Mouse (Mus musculus): Measurements from ENCODE around the gene Adm.
"Not testable (repeated sequence)": the region's sequence is repeated elsewhere in the genome, so short reads cannot be mapped to it uniquely, and the experiment has no call there.

Adm gene

DNA sequence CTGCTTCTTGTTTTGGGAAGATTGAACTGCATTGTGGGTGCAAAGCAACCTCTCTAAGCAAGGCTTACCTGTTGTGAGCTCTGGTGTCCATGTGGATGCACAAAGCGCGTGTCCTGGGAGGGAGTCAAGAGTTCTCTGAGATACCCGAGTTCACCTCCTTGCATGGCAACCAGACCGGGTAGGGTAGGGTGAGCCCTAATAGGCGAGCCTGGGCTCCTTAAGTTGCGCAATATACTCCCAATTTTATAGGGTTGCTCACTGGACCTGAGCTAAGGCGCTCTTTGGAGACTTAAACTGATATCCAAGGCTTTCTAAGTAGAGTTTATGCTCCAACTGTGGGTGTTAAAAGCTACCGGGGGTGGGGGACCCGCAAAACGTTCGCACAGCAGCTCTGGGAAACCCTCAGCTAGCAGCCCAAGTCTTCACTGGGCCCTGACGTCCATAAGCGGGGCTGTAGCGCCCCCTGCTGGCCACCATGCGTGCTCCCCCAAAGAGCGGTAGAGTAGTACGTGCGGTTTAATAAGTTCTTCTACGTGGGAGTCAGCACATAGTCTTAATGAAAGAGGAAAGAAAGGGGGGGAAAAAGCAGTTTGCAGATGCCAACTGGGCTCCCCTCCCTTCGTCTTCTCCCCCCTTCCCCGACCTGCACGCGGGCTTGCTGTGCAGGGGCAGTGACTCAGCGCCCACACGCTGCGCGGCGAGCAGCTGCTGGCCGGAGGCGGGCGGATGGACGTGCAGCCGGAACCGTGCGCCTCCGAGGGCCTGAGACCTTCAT is 2.6 kb downstream of the Adm start:
- peak; percentile 89 for DNase-seq

DNA sequence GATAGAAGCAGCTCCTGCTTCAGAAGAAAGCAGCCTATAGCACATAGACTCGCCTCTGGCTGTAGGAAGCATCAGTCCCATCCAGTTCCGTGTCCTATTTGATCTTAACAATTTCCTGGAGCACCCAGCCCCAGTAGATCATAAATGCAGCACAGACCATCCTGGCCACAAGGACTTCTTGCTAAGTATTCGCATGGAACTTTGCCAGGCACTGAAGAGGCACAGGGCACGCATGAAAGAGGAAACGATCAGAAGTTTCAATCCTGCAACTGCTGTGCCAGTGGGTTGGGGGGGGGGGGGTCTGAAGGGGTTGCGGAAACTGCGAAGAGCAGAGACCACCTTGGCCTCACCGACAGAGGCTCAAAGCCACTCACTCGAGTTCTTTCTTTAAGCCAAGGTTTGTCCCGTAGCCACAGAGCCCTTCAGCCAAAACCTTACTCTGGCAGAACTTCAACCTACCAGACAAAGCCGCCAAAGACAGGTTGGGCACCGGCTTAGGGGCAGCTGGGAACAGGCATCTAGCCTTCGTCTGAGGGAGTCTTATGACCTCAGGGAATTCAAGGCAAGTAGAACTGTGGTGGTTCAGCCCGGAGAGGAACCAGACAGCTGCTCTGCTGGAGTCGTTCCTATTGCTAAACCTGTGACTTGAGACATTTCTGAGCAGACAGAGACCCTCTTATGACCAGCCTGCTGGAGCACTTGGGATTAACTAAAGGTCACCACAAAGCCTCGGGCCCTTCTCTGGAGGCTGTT is 3.9 kb downstream of the Adm start:
- no peak for DNase-seq

DNA sequence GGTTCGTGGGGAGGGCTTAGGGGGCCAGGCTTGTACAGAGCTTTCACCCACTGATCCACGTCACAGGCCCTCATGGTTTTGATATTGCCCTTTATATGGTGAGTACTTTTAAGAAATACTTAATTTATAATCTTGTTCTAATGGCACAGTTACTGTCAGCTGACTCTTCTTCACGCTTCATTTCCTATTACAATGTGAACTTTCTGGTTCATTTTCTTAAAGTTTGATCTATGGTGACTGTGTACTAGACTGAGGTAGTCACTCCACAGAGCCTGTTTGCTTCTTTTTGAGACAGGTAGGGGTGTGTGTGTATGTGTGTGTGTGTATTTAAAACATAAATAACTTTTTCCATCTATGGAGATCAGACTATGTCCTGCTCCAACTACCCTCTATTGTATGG is 8.5 kb downstream of the Adm start:
- no peak for DNase-seq

DNA sequence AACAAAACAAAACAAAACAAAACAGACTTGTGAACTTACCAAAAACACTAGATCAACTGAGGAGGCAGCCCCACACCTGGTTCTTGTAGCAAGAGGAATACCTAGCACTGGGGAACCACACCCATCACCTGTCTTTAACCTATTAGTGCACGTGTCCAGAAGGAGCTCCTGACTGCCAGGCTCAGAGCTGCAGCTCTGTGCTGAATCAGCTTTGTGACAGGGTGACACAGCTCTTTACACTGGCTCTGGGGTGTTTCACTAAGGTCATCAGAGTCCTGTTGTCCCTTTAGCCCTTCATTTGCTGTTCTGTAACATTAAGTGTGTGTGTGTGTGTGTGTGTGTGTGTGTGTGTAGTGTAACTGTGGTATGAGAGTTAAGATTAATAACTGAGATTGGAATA is 9.1 kb downstream of the Adm start:
- no peak for DNase-seq

DNA sequence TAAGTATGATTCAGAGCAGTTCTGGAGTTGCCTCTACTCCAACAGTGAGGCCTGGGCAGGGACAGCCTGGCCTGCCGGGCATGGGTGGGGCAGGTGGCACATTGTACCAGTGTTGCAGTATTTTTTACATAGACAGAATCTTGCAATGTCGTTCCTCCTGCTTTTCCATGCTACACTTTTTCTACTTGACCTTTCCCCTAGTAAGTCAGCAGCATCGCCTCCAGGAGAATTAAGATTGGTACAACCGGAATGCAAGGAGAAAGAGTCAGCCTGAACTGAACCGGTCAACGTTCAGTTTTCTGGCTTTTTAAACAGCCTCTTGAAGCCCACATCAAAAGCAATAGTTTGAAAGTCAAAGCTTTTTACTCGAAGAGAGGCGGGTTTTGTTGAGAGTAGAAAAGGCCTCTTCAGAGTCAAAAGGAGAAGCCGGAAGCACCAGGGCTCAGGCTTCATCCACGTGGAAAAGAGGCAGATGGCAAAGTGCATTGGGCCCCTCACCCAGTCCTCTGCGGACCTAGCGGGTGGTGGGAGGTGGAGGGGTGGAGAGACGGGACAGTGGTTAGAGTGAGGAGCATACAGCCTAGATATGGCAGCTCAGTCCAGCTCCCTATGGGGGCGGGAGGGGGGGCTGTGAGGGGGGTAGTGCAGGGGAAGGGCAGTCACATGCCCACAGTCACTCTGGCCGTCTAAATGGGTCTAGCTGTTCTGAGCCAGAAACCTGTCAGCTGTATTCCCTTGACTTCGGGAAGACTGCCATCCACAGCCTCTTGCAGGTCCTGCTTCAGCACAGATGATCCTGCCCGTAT is 11.0 kb downstream of the Adm start:
- DNase-seq = no peak

DNA sequence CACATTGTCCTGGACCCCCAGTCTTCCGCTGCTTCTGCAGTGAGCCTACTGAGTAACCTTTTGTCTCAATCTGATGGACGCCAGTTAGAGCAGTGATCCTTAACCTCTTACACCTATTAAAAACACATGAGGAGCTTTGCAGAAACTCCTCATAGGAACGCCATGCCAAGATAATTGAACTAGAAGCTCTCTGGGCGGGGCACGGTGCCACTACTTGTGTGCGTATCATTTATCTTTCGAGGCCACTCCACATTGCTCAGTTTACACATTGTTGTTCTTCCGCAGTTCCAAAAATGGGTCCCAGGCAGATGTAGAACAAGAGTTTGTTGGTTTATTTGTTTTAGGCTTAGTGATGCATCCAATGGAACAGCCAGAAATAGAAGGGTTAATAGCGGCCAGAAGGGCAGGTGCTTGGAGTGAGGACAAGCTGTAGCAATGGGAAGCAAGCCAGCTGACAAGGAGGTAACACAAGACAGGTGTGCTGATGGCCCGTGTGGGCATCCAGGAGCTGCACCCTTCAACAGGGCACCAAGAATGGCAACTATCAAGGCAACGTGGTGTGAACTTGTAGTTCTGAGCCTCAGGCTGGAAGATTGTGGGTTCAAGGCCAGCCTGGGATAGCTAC is 11.9 kb downstream of the Adm start:
- no peak for DNase-seq

DNA sequence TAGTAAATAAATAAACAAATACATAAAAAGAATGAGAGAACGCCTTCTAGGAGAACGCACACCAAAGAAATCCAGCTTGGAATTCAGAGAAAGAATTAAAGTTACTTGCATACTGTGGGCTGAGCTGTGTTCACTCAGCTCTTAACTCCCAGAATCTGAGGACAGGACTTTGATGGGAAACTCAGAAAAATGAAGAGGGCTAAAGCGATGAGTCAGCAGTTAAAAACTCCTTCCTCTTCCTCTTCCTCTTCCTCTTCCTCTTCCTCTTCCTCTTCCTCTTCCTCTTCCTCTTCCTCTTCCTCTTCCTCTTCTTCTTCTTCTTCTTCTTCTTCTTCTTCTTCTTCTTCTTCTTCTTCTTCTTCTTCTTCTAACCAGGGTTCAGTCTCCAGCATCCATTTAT is 12.5 kb downstream of the Adm start:
- DNase-seq = not testable (repeated sequence)

DNA sequence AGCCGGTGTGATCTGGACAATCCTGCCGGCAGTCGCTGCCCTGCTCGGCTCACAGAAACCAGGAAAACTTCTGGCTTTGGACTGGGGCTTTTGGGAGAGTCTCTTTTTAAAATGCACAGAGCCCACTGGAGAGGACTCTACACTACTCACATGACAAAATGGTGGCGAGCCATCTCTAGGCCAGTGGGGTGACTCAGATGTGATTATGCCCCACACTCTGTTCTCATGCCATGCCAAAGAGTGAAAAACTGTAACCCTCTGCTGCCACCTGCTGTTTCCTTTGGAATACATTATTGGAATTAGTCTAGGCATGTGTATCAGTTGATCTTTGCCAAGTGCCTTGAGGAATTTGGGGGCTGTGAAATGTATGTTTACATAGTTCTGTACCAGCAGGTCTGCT is 17.9 kb downstream of the Adm start:
- peak; percentile 87 for DNase-seq

DNA sequence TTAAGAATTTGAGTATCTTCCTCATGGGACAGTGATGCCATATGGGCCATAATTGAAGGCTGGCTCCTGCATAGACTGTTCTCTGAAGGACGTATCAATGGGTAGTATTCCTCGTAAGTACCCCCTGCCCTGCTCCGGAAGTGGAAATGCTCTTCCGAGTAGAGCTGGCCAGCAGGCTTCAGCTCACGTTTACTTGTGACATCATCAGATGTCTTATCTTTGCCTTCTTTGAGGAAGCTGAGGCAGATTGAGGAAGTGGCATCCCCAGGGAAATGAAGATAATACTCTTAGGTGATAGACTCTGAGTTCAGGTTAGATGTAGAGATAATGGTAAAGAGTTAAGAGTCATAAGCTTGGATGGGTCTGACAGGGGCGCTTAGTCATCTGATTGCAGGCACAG is 18.4 kb downstream of the Adm start:
- DNase-seq = no peak

DNA sequence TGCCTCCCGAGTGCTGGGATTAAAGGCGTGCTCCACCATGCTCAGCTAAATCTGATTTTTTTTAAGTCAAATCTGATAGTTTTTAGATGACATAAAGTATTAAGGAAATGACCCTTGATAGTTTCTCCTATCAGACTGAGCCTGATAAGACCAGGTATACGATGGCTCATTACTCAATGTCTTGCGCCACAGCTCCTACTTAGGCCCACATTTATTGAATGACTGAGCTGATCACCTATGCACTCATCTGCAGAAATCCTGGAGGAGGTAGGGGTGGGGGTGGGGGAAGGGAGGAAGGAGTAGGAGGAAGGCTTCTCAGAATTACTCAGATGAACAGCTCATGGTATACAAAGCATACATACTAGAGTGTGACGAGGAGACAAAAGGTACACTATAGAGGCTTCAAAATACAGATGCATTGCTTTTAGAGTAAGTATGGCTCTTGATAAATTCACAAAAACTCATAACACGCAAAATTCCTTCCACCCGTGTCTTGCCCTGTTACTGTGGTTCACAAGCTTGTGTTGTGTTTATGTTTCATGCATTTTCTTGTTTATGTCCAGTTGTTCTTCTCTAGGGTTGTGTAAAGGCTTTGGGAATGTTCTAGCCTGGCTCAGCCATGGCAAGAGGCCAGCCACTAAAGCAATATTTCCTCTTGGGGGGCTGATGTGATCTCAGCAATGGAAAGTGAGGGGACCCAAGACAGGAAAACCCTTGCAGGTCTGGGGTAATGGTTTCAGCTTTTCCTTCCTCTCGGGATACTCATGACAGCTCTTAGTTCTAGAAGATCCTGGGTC is 19.3 kb downstream of the Adm start:
- no peak for DNase-seq

DNA sequence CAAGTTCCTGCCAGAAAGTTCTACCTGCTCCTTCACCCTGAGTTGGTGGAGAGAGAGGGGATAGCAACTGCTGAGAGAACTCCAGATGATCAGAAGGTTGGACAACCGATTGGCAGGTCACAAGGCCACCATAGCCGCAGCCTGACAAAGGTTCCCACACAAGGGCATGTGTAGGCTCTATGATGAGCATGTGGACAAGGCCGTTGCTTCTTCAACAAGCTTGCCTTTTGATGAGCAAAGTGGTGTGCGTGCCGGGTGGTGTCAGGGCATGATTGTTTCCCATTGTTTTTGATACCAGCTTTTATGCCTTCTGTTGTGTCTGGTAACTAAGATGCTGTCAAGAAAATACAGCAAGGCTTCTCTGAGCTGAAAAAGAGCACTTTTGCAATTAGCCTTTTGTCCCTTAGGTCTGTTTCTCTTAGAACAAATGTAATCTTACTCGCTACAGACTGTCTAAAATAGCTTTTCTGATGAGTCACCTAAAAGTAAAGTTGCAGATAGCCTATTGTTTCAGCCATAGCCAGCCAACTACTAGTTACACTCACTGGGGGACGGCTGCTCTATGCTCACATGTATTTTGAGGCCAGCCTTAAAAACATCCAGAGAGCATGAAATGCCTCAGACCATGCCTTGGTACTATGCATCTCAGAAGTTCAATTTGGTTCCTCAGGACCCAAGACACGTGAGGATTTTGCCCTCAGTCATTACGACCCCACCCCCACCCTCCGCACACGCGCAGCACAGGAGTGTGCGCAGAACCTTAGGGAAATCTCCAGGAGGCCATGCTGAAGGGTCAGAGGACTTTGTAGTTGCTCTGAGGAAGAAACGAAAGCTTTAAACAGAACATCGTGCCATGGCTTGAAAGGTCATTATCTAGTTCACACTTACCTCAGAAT is 20.3 kb downstream of the Adm start:
- no peak for DNase-seq

DNA sequence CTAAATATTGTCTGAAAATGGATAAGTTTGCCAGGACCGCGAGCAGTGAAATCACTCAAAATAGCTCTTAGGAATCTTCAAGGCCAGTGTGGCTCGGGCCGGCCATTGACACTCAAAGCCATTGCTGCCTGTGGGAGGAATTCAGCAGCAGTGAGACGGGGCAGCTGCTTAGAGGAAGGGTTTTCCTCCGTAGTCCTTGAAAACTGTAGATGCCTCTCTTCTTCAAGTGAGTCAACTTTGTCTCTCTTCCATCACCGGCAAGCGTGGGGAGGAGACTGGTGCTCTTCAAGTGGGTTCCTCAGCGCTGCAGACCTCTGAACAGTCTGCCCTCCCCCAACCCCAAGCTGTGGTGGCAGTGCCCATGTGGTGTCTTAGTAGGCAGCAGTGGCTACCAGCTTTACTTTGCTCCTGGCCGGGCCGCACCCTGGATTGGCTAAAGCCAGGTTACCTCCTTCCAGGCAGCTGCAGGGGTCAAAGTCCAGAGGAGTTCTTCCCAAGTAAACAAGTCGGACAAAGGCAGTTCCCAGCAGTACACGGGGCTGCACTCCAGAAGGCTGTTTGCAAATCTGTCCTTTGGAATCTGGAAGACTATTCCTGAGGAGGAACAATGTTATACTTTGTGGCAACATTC is 21.1 kb downstream of the Adm start:
- no peak for DNase-seq

DNA sequence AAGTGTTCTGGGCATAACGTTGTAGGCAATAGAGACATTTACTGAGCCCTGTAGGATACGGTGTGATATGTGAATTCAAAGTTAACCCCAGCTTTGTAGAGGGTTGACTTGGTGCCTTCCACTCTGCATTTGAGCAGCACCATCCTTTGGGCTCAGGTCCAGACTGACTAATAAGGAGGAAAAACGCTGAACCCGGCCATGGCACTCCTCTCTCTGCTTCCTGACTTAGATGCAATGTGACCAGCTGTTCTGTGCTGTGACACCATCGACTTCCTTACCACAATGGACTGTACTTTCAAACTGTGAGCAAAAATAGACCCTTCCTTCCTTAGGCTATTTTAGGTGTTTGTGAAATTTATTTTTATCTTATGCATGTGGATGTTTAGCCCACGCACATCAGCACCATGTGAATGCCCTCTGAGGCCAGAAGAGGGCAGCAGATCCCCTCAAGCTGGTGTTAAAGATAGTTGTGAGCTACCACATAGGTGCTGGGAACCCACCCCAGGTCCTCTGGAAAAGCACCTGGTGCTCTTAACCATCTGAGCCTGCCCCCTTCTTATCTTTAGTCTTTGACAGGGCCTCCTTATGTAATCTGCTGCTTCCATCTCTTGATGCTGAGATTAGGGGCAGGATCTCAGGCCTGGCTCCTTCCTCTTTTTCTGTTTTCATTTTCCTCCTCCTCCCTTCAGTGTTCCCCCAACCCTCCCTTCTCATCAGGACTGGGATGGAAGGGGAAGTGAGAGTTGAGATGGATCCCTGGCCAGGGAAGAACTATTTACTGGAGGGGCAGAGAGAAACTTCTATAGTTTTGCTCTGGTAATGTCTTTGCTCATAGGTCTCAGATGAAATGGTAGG is 21.9 kb downstream of the Adm start:
- DNase-seq = no peak

DNA sequence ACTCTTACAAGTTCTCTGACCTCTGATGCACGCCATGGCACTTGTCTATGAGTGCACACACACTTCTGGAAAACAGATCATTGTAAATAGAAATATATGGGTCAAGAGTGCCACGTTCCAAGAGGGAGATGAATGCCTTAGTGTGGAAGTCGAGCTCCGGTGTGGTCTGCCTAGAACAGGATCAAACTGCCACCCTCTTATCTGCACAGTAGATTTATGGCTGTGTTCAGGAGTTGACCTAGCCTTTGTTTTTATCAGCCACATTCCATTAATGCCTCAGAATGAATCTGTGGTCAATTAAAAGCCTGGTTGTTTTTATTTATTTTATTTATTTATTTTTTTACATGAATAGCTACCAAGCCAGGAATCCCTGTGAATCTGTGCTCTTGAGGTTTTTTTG is 23.0 kb downstream of the Adm start:
- no peak for DNase-seq

DNA sequence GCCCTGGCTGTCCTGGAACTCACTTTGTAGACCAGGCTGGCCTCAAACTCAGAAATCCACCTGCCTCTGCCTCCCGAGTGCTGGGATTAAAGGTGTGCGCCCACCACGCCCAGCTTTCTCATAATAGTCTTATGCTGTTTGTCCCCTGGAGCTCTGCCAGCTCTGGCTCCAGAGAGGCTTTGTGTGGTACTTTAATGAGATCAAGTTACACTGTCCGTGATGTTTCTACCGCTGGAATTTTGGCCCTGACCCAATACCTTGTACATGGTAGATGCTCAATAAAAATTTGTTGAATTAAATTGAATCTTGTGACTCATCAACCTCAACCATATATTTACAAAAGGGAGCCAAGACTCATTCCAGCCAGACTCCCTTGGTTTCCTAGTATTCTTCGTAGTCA is 23.6 kb downstream of the Adm start:
- peak; percentile 51 for DNase-seq

DNA sequence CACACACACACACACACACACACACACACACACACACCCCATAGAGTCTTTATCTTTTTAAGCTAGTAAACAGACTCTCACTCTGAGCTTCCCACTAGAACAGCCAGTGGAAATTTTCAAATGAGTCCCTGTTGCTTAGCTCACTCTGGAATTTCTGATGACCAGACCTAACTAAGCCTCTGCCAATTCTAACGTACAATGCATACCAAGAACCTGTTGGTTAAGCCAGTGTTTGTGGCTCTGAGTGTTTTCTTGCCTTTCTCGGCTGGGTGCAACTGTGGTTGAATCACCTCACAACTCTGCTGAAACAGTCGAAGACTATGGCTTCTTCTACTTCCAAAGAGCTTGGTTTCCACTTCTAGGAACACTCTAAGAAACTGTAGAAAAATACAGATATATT is 27.8 kb downstream of the Adm start:
- no peak for DNase-seq

DNA sequence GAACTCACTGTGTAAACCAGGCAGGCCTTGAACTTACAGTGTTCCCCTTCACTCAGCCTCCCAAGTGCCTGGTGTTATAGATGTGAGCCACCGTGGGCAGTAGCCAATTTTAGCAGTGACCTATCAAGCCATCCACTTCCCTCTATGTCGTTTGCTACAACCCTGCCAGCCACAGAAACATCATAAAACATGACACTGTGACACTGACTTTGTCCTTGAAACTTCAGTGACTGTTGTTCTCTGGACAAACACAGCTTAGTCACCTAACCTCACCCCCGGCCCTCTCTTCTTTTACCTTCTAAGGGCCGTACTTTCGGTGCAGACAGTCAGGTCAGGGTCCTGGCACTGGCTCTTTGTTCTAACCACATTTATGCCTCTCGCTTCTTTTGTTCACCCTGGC is 28.5 kb downstream of the Adm start:
- no peak for DNase-seq

DNA sequence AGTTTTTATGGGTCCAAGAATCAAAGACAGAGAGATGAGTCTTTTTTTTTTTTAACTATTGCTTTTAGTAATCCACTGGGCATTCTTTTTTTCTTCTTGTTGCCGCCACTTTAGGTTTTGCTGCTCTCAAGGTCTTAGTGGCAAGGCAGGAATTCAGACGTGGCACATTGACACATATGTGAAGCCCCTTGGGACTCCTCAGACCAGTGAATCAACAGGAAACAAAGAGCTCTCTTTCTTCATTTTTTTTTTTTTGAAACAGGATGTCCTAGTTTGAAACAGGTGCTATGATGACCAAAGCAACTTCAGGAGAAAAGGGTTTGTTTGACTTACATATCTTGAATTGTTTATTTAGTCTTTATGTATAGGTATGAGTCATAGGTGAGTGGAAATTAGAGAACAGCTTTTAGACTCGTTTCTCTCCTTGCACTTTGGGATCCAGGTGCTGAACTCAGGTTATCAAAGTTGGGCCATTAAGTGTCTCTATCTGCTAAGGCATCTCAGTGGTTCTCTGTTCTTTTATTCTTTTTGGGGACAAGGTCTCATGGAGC is 31.0 kb downstream of the Adm start:
- DNase-seq = no peak

DNA sequence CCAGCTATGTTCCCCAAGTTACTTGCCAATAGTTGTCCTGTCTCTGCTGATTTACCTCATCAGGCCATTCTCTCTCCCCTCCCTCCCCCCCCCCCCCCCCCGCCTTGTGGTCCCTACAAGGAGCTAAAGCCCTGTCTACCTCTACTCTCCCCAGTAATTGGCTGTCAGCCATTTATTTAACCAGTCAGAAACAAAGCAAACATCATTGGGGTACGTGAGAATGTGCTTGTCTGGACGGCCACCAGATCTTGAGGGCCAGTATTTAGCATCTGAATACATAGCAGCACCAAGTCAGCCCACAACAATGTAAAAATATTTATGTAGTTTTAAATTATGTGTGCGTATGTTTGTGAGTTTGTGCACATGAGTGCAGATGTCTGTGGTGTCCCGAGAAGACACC is 39.1 kb downstream of the Adm start:
- no peak for DNase-seq

DNA sequence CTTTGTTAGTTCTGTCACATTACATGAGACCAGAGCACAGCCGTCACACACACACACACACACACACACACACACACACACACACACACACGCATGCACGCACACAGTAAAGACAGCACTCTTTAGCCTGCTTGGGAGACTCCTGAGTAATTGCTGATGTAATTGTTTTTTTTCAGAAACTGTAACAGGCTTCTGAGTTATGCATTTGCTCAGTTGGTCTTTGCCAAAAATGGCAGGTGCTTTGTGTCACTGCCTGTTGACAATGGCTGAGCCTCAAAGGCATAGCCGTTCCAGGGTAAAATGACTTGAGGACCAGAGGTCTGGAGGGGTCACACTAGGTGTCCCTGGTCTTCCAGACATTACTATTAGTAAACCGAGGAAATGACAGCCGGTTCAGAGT is 40.8 kb downstream of the Adm start:
- peak; percentile 49 for DNase-seq
